Mouse (Mus musculus) midbrain, embryonic 14.5 days (tissue): ENCODE data around the gene Zfyve26. TPM values are rescaled to one million over a fixed set of nuclear protein-coding genes. Genes with fewer than 3 reads are reported as not detected.

Experiments
- ATAC-seq: fragments of 200-750 bp; cut with Nextera tagmentation; 2 replicates; pipeline ENCODE4 v1.8.0; 2017; ENCODE audit warnings: moderate number of reproducible peaks, moderate library complexity; ENCODE audit not compliant: low FRiP score, low TSS enrichment
- DNase-seq: peaks from one replicate; pipeline ENCODE4 v3.0.0-alpha.2; 2015
- H3K27ac ChIP-seq: fragments of 300-500 bp; sonication (generic); replicated peaks from 2 replicates; pipeline ENCODE4 v1.5.1; 2014; ENCODE audit warnings: mild to moderate bottlenecking, low read depth, low read length, moderate library complexity
- H3K27me3 ChIP-seq: fragments of 300-500 bp; sonication (generic); 2 replicates; pipeline ENCODE4 v1.6.1; 2014; ENCODE audit warnings: low read length, control low read depth, mixed read lengths; ENCODE audit not compliant: control insufficient read depth, insufficient read depth
- H3K36me3 ChIP-seq: fragments of 300-500 bp; sonication (generic); 2 replicates; pipeline ENCODE4 v1.6.1; 2014; ENCODE audit warnings: low read length, control low read depth; ENCODE audit not compliant: control insufficient read depth, insufficient read depth
- H3K4me1 ChIP-seq: fragments of 300-500 bp; sonication (generic); 2 replicates; pipeline ENCODE4 v1.6.1; 2014; ENCODE audit warnings: mild to moderate bottlenecking, antibody characterized with exemption, low read length, control low read depth; ENCODE audit not compliant: control insufficient read depth, insufficient read depth
- H3K4me2 ChIP-seq: fragments of 300-500 bp; sonication (generic); 2 replicates; pipeline ENCODE4 v1.6.1; 2014; ENCODE audit warnings: mild to moderate bottlenecking, low read length, moderate library complexity
- H3K4me3 ChIP-seq: fragments of 300-500 bp; sonication (generic); replicated peaks from 2 replicates; pipeline ENCODE4 v1.5.1; 2014; ENCODE audit warnings: low read depth, low read length
- H3K9ac ChIP-seq: fragments of 300-500 bp; sonication (generic); replicated peaks from 2 replicates; pipeline ENCODE4 v1.6.1; 2014; ENCODE audit warnings: mild to moderate bottlenecking, low read length, moderate library complexity
- H3K9me3 ChIP-seq: fragments of 300-500 bp; sonication (generic); 2 replicates; pipeline ENCODE4 v1.6.1; 2016; ENCODE audit warnings: low read length, control low read depth, mixed read lengths; ENCODE audit not compliant: control insufficient read depth
- WGBS: fragments of 180-500 bp; shearing (Covaris S2); extraction: QIAGEN DNeasy Blood & Tissue Kit; methylation state at CpG from one replicate; pipeline ENCODE4 v1.1.7; 2014; 5-methylcytosine and 5-hydroxymethylcytosine counted together
- polyA plus RNA-seq: library from polyadenylated mRNA; unstranded; fragments of >200 nt; fragmentation: Nextera tagmentation; extraction: Ambion mirVana; gene quantifications from 2 replicates; pipeline ENCODE4 v1.2.1, GENCODE M21; 2014

Zfyve26 gene
- polyA plus RNA-seq, 1 experiment from 2014 or later: 13.7 TPM

DNA sequence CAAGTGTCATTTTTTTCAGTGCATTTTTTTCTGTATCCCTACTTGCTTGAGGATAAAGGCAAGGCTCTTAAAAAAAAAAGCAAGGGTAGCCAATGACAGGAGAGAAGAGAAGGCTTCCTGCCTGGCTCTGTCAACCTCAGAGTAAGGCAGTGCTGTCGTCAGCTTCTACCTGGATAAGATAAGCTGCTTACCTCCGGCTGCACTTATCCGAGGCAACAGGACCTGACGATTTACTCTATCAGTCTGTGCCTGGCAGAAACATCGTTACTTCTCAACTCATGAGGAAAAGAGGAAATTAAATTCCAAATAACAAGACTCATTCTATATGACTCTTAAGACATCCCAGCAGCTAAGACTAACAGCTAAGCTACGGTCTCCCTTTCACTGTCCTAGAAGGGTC is 53.2 kb downstream of the Zfyve26 start:
- ATAC-seq: no peak
- 94% methylated on average over 6 of the region's 6 CpGs for WGBS

DNA sequence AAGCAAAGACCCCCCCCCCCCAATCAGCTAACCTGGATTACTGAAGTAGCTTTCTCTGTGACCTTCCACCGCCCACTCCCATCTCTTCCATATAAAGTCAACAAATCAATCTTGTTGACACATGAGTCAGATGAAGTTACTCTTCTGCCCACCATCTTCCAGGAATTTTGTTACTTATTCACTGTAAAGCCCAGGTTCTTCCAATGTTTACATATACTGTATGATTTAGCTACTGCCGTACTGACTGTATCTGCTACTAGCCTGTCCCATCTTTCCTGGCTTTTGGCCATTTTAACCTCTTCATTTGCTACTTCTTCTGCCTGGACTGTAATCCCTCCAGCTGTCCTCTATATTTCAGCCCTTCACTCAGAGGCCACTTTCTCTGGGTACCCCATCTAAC is 54.1 kb downstream of the Zfyve26 start:
- DNase-seq (no peak), ATAC-seq (no peak)
- Histone ChIP-seq H3K9ac (no peak overlapping the region), H3K27ac (no peak overlapping the region), H3K9me3 (no peaks in the 10 kb centered on the region), H3K27me3 (no peaks in the 10 kb centered on the region), H3K4me2 (no peak overlapping the region), H3K36me3 (peaks cover 96% of the 10 kb centered on the region), H3K4me3 (no peak overlapping the region), H3K4me1 (no peaks in the 10 kb centered on the region)
- 96% methylated on average over 2 of the region's 2 CpGs for WGBS

More for the DNA sequence above, 53.2 kb downstream of the Zfyve26 start:
- Histone ChIP-seq H3K4me1 (no peaks in the 10 kb centered on the region), H3K9ac (no peak overlapping the region), H3K9me3 (no peaks in the 10 kb centered on the region), H3K4me3 (no peak overlapping the region), H3K4me2 (no peak overlapping the region), H3K27me3 (no peaks in the 10 kb centered on the region), H3K36me3 (peaks cover 96% of the 10 kb centered on the region), H3K27ac (no peak overlapping the region)
- DNase-seq: no peak

DNA sequence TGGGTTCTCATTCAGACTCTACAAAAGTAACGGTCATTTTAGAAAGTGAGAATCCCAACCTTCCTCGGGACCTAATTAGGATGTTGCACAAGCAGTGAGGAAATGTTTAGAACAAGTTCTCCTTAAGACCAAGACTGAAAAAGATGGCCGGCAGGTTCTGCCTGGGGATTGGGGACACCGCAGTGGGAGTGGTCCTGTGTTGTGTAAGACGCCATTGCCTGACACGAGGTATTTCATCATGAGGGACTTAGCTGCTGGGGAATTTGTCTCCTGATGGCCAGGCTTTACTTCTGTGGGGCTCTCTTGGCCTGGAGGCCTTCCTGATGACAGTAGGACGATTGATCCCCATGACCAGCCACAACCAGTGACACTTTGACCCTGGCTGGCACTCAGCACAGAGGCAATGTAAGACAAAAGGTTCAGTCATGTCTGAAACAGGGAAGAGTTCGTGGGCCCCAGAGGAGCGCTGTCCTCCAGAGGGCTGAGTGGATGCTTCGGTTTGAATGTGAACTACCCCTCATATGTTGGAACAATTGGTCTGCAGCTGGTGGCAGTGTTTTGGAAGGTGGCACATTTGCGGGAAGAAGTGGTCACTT is 60.5 kb downstream of the Zfyve26 start:
- Histone ChIP-seq H3K9me3 (no peaks in the 10 kb centered on the region), H3K9ac (no peak overlapping the region), H3K27ac (no peak overlapping the region), H3K4me3 (no peak overlapping the region), H3K27me3 (no peaks in the 10 kb centered on the region), H3K36me3 (peaks cover 73% of the 10 kb centered on the region), H3K4me2 (no peak overlapping the region), H3K4me1 (no peaks in the 10 kb centered on the region)
- 80% methylated on average over 11 of the region's 11 CpGs for WGBS
- DNase-seq (no peak), ATAC-seq (no peak)

DNA sequence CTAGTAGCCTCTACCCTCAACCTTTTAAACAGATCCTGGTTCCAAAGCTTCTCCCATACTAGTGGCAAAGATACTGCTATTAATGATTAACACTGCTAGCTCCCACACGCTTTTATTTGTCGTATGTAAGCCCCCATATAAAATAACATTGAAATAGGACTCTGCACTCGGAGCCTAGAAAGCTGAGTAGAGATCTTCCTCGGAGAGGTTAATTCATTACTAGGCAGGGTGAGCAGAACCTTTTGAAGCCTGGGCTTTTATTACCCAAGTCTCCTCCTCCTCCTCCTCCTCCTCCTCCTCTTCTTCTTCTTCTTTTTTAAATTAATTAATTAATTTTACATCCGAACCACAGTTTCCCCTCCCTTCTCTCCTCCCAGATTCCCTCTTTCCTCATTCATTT is 78.6 kb downstream of the Zfyve26 start:
- no peaks in the 10 kb centered on the region for H3K4me1 ChIP-seq
- 79% methylated on average over 5 of the region's 5 CpGs for WGBS
- ATAC-seq: no peak
- no peak overlapping the region for H3K4me3 ChIP-seq
- H3K36me3 ChIP-seq: no peaks in the 10 kb centered on the region
- H3K9me3 ChIP-seq: no peaks in the 10 kb centered on the region
- DNase-seq: no peak
- no peak overlapping the region for H3K4me2 ChIP-seq
- no peak overlapping the region for H3K9ac ChIP-seq
- H3K27me3 ChIP-seq: no peaks in the 10 kb centered on the region
- H3K27ac ChIP-seq: no peak overlapping the region

DNA sequence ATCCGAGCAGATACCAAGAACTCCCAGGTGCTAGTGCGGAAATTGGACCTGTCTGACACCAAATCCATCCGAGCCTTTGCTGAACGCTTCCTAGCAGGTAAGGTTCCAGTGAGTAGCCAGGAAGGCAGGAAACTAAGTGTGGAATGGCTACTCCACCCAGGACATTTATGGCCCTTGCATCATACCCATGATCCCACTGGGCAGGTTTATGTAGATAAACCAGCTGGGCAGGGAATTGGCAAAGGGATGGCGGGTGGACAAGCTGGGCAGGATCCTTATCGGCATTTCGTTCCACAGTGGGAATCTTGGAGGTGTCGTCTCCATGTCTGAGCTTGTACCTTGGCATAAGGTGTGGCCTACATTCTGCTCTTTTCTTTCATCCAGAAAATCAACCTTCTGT is 84.7 kb downstream of the Zfyve26 start:
- Histone ChIP-seq H3K9me3 (no peaks in the 10 kb centered on the region), H3K9ac (no peak overlapping the region), H3K4me2 (no peak overlapping the region), H3K36me3 (no peaks in the 10 kb centered on the region), H3K27ac (no peak overlapping the region), H3K27me3 (no peaks in the 10 kb centered on the region), H3K4me3 (no peak overlapping the region), H3K4me1 (0 out of 2 replicates have a peak, but pooled peaks cover 4% of the 10 kb centered on the region)
- DNase-seq (no peak), ATAC-seq (no peak)
- 91% methylated on average over 8 of the region's 8 CpGs for WGBS

DNA sequence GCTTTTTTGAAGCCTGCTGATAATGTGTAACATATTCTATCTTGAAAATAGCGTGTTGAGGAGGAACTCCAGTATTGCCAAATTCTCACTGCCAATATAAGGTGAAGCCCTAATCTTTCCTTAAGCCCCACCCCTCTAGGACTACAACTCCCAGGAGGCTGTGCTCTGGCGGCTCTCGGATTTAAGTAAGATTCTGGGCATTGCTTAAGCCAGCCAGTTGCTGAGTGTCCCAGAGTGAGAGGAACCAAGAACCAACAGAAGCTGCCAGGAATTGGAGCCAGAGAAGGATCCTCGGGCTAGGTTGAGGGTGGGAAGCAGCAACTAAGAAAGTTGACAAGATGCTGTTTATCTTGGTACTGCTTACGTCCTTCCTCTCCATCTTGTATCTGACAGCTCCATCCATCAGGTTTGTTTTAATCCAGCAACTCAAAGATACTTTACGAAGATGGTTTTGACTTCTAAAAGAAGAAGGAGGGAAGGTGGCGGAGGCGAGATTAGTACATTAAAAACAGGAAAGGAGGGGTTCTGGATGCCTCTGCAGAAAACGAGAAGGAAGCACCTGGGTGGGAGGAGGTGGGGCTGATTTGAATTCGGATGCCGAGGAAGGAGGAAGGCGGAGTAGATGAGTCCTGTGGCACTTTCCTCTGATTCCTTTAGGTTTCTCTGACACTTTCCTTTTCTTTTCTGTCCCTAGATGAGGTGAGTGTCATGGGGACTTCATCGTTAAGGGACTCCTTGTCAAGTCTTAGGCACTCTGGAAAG is 87.2 kb downstream of the Zfyve26 start, which contains the start of gene Rdh12:
Gene Rdh12 (plus strand): TSS at position 212 of the 762 bp plus-strand sequence.
- Histone ChIP-seq H3K4me1 (0 out of 2 replicates have a peak, but pooled peaks cover 4% of the 10 kb centered on the region), H3K27me3 (no peaks in the 10 kb centered on the region), H3K36me3 (no peaks in the 10 kb centered on the region), H3K9ac (no peak within 1 kb of the TSS), H3K4me2 (peak within 1 kb of the TSS; percentile 46), H3K4me3 (peak within 1 kb of the TSS; percentile 27), H3K9me3 (no peaks in the 10 kb centered on the region), H3K27ac (no peak within 1 kb of the TSS)
- WGBS: 4% methylated on average over 13 of the region's 13 CpGs
- DNase-seq (peak; percentile 71), ATAC-seq (no peak)

DNA sequence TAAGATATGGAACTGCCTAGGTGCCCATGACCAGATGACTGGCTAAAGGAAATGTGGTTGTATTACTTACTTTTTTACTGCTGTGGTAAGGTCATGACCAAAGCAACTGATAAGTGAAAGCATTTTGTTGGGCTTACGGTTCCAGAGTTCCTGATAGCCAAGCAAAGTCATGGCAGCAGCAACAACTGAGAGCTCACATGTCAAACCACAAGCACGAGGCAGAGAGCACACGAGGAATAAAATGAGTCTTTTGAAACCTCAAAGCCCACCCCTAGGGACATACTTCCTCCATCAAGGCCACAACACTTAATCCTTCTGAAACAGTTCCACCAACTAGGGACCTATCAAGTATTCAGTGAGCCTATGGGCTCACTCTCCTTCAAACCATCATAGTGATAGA is 94.2 kb downstream of the Zfyve26 start:
- H3K36me3 ChIP-seq: no peaks in the 10 kb centered on the region
- no peak for DNase-seq
- no peak overlapping the region for H3K4me2 ChIP-seq
- H3K9ac ChIP-seq: no peak overlapping the region
- no peak overlapping the region for H3K4me3 ChIP-seq
- H3K4me1 ChIP-seq: no peaks in the 10 kb centered on the region
- WGBS: 86% methylated on average over 3 of the region's 3 CpGs
- no peaks in the 10 kb centered on the region for H3K27me3 ChIP-seq
- H3K9me3 ChIP-seq: no peaks in the 10 kb centered on the region
- ATAC-seq: no peak
- no peak overlapping the region for H3K27ac ChIP-seq

DNA sequence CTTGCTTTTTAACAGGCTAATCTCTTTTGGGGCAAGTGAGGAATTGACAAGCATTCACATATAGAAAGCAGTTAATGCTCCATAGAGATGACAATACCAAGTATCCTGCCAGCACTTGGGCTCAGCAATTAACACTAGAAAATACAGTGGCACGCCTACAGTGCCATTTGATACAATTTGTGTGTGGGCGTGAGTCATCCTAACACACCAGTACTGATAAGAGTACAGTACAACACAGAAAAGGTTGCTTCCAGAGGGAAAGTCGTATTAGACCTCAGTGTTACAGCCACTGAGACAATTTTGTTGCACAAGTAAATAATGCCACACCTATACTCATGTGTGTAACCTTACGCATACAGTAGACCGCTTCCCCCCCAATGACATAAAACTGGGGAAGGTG is 99.0 kb downstream of the Zfyve26 start:
- ATAC-seq (no peak), DNase-seq (no peak)
- Histone ChIP-seq H3K9ac (no peak overlapping the region), H3K4me2 (no peak overlapping the region), H3K27ac (no peak overlapping the region), H3K36me3 (no peaks in the 10 kb centered on the region), H3K4me1 (no peaks in the 10 kb centered on the region), H3K4me3 (no peak overlapping the region), H3K9me3 (no peaks in the 10 kb centered on the region), H3K27me3 (no peaks in the 10 kb centered on the region)
- 89% methylated on average over 5 of the region's 5 CpGs for WGBS

DNA sequence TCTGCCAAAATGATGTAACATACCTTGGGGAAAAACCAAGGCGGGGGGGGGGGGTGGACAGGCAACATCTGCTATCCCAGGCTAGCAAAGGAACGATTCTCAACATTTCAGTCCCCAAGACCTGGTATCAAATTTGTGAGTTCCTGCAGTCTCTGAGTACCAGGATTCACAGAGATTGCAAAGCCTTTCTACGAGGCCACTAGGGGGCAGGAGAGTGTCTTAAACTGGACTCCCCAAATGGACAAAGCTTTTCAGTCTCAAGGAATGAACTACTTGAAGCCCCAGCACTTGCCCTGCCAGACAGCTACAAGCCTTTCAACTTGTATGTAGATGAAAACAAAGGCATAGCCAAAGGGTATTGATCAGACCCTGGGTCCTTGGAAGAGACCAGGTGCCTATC is 102.7 kb downstream of the Zfyve26 start:
- H3K4me3 ChIP-seq: no peak overlapping the region
- no peaks in the 10 kb centered on the region for H3K27me3 ChIP-seq
- H3K9ac ChIP-seq: no peak overlapping the region
- DNase-seq: peak; percentile 75
- H3K27ac ChIP-seq: no peak overlapping the region
- peaks cover 10% of the 10 kb centered on the region for H3K4me1 ChIP-seq
- H3K4me2 ChIP-seq: no peak overlapping the region
- H3K36me3 ChIP-seq: peaks cover under 1% of the 10 kb centered on the region; the same call in 1 of the 2 replicates
- WGBS: 9% methylated on average over 3 of the region's 3 CpGs
- H3K9me3 ChIP-seq: no peaks in the 10 kb centered on the region
- ATAC-seq: no peak
